Mouse (Mus musculus): ENCODE measurements around the gene Sod3. TPM values are rescaled to one million over a fixed set of nuclear protein-coding genes. Genes with fewer than 3 reads are reported as not detected.

Gene Sod3
- polyA plus RNA-seq, 1 experiment from 2014 or later, result 11.3 TPM

GRCm38 (mm10) chr5:52408668-52409315 is 45.2 kb downstream of the Sod3 start:
- H3K4me2 ChIP-seq (replicated peaks; ENCODE audit: low read depth), result no peak overlapping the region
- WGBS, result 67% methylated on average over 7 of the region's 7 CpGs
- no peak for ATAC-seq
- no peaks in the 10 kb centered on the region for H3K27me3 ChIP-seq (replicated peaks; ENCODE audit: control insufficient read depth, insufficient read depth, low read length)
- no peak overlapping the region for H3K9ac ChIP-seq (ENCODE audit: low read depth, low read length)
- no peaks in the 10 kb centered on the region for H3K9me3 ChIP-seq (ENCODE audit: control insufficient read depth)
- H3K27ac ChIP-seq (ENCODE audit: low read depth, low read length), result no peak overlapping the region
- TF ChIP-seq CTCF (IDR thresholded peaks at IDR 0.05; ENCODE audit: low read depth), result no peak
- no peak overlapping the region for H3K4me3 ChIP-seq (ENCODE audit: low read depth, low read length)
- no peaks in the 10 kb centered on the region for H3K4me1 ChIP-seq (replicated peaks; ENCODE audit: control insufficient read depth, insufficient read depth, low read length)
- H3K36me3 ChIP-seq (ENCODE audit: control insufficient read depth, insufficient read depth), result no peaks in the 10 kb centered on the region; the same call in 1 of the 2 replicates

- no peak overlapping the region for H3K9ac ChIP-seq (ENCODE audit: low read depth, low read length)
These were observed 46.6 kb downstream of the Sod3 start for GRCm38 (mm10) chr5:52410197-52410596.

GRCm38 (mm10) chr5:52411567-52411966 is 48.0 kb downstream of the Sod3 start:
- 63% methylated on average over 3 of the region's 3 CpGs for WGBS
- H3K9ac ChIP-seq (ENCODE audit: low read depth, low read length), result no peak overlapping the region
- no peak for TF ChIP-seq CTCF (IDR thresholded peaks at IDR 0.05; ENCODE audit: low read depth)
- H3K27ac ChIP-seq (ENCODE audit: low read depth, low read length), result no peak overlapping the region
- H3K36me3 ChIP-seq (ENCODE audit: control insufficient read depth, insufficient read depth), result no peaks in the 10 kb centered on the region; the same call in 1 of the 2 replicates
- no peaks in the 10 kb centered on the region for H3K9me3 ChIP-seq (ENCODE audit: control insufficient read depth)
- H3K4me2 ChIP-seq (replicated peaks; ENCODE audit: low read depth), result no peak overlapping the region
- no peaks in the 10 kb centered on the region for H3K27me3 ChIP-seq (replicated peaks; ENCODE audit: control insufficient read depth, insufficient read depth, low read length)
- no peak overlapping the region for H3K4me3 ChIP-seq (ENCODE audit: low read depth, low read length)
- H3K4me1 ChIP-seq (replicated peaks; ENCODE audit: control insufficient read depth, insufficient read depth, low read length), result no peaks in the 10 kb centered on the region
- no peak for ATAC-seq

More at GRCm38 (mm10) chr5:52410197-52410596, 46.6 kb downstream of the Sod3 start:
- Histone ChIP-seq H3K27me3 (replicated peaks; ENCODE audit: control insufficient read depth, insufficient read depth, low read length) (no peaks in the 10 kb centered on the region), H3K9me3 (ENCODE audit: control insufficient read depth) (no peaks in the 10 kb centered on the region), H3K36me3 (ENCODE audit: control insufficient read depth, insufficient read depth) (no peaks in the 10 kb centered on the region; the same call in 1 of the 2 replicates), H3K4me1 (replicated peaks; ENCODE audit: control insufficient read depth, insufficient read depth, low read length) (no peaks in the 10 kb centered on the region), H3K4me2 (replicated peaks; ENCODE audit: low read depth) (no peak overlapping the region), H3K27ac (ENCODE audit: low read depth, low read length) (no peak overlapping the region), H3K4me3 (ENCODE audit: low read depth, low read length) (no peak overlapping the region)
- TF ChIP-seq CTCF (IDR thresholded peaks at IDR 0.05; ENCODE audit: low read depth), result no peak
- WGBS, result 77% methylated on average over 12 of the region's 12 CpGs
- ATAC-seq, result no peak

- Histone ChIP-seq H3K36me3 (ENCODE audit: control insufficient read depth, insufficient read depth) (no peaks in the 10 kb centered on the region), H3K9me3 (ENCODE audit: control insufficient read depth) (no peaks in the 10 kb centered on the region), H3K27ac (ENCODE audit: low read depth, low read length) (no peak overlapping the region), H3K9ac (ENCODE audit: low read depth, low read length) (no peak overlapping the region), H3K4me1 (replicated peaks; ENCODE audit: control insufficient read depth, insufficient read depth, low read length) (no peaks in the 10 kb centered on the region), H3K27me3 (replicated peaks; ENCODE audit: control insufficient read depth, insufficient read depth, low read length) (no peaks in the 10 kb centered on the region), H3K4me2 (replicated peaks; ENCODE audit: low read depth) (no peak overlapping the region), H3K4me3 (ENCODE audit: low read depth, low read length) (no peak overlapping the region)
- TF ChIP-seq CTCF (IDR thresholded peaks at IDR 0.05; ENCODE audit: low read depth), result no peak
- 80% methylated on average over 1 of the region's 1 CpGs for WGBS
- no peak for ATAC-seq
These were observed 51.6 kb downstream of the Sod3 start for GRCm38 (mm10) chr5:52415193-52415592.

- no peak for TF ChIP-seq CTCF (IDR thresholded peaks at IDR 0.05; ENCODE audit: low read depth)
- Histone ChIP-seq H3K4me3 (ENCODE audit: low read depth, low read length) (no peak overlapping the region), H3K36me3 (ENCODE audit: control insufficient read depth, insufficient read depth) (no peaks in the 10 kb centered on the region), H3K27ac (ENCODE audit: low read depth, low read length) (no peak overlapping the region), H3K4me2 (replicated peaks; ENCODE audit: low read depth) (no peak overlapping the region), H3K27me3 (replicated peaks; ENCODE audit: control insufficient read depth, insufficient read depth, low read length) (no peaks in the 10 kb centered on the region), H3K9ac (ENCODE audit: low read depth, low read length) (no peak overlapping the region), H3K4me1 (replicated peaks; ENCODE audit: control insufficient read depth, insufficient read depth, low read length) (no peaks in the 10 kb centered on the region), H3K9me3 (ENCODE audit: control insufficient read depth) (no peaks in the 10 kb centered on the region)
- 82% methylated on average over 6 of the region's 6 CpGs for WGBS
- ATAC-seq, result no peak
These were observed 52.3 kb downstream of the Sod3 start for GRCm38 (mm10) chr5:52415917-52416316.

- no peak for ATAC-seq
- H3K9me3 ChIP-seq (ENCODE audit: control insufficient read depth), result no peaks in the 10 kb centered on the region
- no peak overlapping the region for H3K9ac ChIP-seq (ENCODE audit: low read depth, low read length)
- H3K4me3 ChIP-seq (ENCODE audit: low read depth, low read length), result no peak overlapping the region
- no peak for TF ChIP-seq CTCF (IDR thresholded peaks at IDR 0.05; ENCODE audit: low read depth)
- no peaks in the 10 kb centered on the region for H3K36me3 ChIP-seq (ENCODE audit: control insufficient read depth, insufficient read depth)
- 68% methylated on average over 2 of the region's 2 CpGs for WGBS
- H3K27me3 ChIP-seq (replicated peaks; ENCODE audit: control insufficient read depth, insufficient read depth, low read length), result no peaks in the 10 kb centered on the region
- no peak overlapping the region for H3K27ac ChIP-seq (ENCODE audit: low read depth, low read length)
- no peak overlapping the region for H3K4me2 ChIP-seq (replicated peaks; ENCODE audit: low read depth)
- no peaks in the 10 kb centered on the region for H3K4me1 ChIP-seq (replicated peaks; ENCODE audit: control insufficient read depth, insufficient read depth, low read length)
These were observed 52.9 kb downstream of the Sod3 start for GRCm38 (mm10) chr5:52416485-52416884.

Other genes starting within 250 kb of the Sod3 start
- 48.0 and 48.4 TPM in 2 replicates for gene Dhx15, start 173.3 kb upstream of the Sod3 start, polyA plus RNA-seq (2015; fragmentation: Nextera tagmentation; extraction: Ambion mirVana)
- gene Ccdc149, start 107.7 kb downstream of the Sod3 start, polyA plus RNA-seq (2015; fragmentation: Nextera tagmentation; extraction: Ambion mirVana), result 3.0 and 3.3 TPM in 2 replicates
- gene Lgi2, start 202.7 kb downstream of the Sod3 start, polyA plus RNA-seq (2015; fragmentation: Nextera tagmentation; extraction: Ambion mirVana), result 1.8 and 2.0 TPM in 2 replicates

Measured in intestine, postnatal 0 days (tissue).